Mouse (Mus musculus) MEL (cell line): ENCODE results near the gene Ppp1r14d.
A peak's percentile ranks its signal among the peaks of the same experiment; 100 is the strongest.

Source experiments
- CTCF ChIP-seq, 3 experiments: IDR thresholded peaks in 2 of 3; conservative IDR thresholded peaks in 1 of 3; 2 replicates each; pipeline ENCODE4 v1.5.1; 2011 to 2012; ENCODE audit warnings: low read length in 3 of 3, low read depth in 2 of 3, mild to moderate bottlenecking in 2 of 3, improper control_type of control experiment in 1 of 3, inconsistent platforms in 1 of 3, mixed read lengths in 1 of 3, moderate library complexity in 1 of 3; ENCODE audit not compliant: control insufficient read depth in 1 of 3, insufficient read depth in 1 of 3, poor library complexity in 1 of 3, severe bottlenecking in 1 of 3
- MYC ChIP-seq: IDR thresholded peaks from 2 replicates; pipeline ENCODE4 v1.6.1; 2011; ENCODE audit warnings: low read depth, mild to moderate bottlenecking, low read length, improper control_type of control experiment, moderate library complexity
- POLR2A ChIP-seq, 2 experiments: IDR thresholded peaks; 2 replicates each; pipeline ENCODE4 v1.6.1; 2011 to 2012; ENCODE audit warnings: low read length in 2 of 2, mild to moderate bottlenecking in 2 of 2, control low read depth in 1 of 2, improper control_type of control experiment in 1 of 2, low read depth in 1 of 2, moderate library complexity in 1 of 2; ENCODE audit not compliant: control insufficient read depth in 1 of 2, insufficient read depth in 1 of 2, poor library complexity in 1 of 2
- SIN3A ChIP-seq: IDR thresholded peaks from 2 replicates; pipeline ENCODE4 v1.6.1; 2012; ENCODE audit warnings: low read length, improper control_type of control experiment, inconsistent platforms
- ZKSCAN1 ChIP-seq: IDR thresholded peaks from 2 replicates; pipeline ENCODE4 v1.6.1; 2012; ENCODE audit warnings: low read depth, mild to moderate bottlenecking, inconsistent platforms, low read length, improper control_type of control experiment, moderate library complexity

DNA sequence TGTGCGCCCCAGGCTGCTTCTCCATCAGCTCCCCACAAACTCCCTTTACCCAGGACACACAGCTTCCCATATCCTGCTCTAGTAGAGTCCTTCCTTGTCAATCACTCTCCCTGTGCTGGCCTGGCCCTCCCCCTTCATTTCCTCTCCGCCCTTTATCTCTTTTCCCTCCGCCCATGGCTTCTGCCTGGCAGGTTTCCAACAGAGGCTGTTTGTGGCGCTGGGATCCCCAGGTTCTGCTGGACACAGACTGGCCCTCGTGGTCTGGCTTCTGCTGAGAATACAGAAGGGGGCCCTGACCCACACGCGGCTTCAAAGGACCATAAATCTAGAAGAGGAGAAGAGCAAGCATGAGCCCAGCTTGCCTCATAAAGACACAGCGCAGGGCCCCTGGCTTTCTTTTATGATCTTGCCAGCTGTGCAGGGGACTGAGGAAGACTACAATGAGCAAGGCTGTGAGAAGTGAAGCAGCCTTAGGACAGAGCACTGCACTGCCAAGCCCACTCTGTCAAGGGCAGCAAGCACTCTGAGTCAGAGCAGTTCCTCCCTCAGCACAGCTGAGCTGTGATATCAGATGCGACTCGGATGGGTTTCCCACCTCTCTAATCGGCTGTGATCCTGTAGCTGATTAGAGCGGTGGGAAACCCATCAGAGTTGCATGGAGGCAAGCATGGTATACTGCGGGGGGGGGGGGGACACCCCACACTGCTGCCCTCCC, 56.7 kb downstream of the Ppp1r14d start:
- TF ChIP-seq POLR2A (IDR thresholded peaks at IDR 0.05; ENCODE audit: control insufficient read depth in 1 of 2, insufficient read depth in 1 of 2, low read depth in 1 of 2, low read length in 2 of 2, poor library complexity in 1 of 2) (0 out of 4 replicates have a peak, but pooled peaks of 1 of the 2 experiments have one; percentile 32), CTCF (IDR thresholded peaks at IDR 0.05 in 2 of 3, conservative IDR thresholded peaks at IDR 0.05 in 1 of 3; ENCODE audit: control insufficient read depth in 1 of 3, insufficient read depth in 1 of 3, low read depth in 2 of 3, low read length in 3 of 3, poor library complexity in 1 of 3, severe bottlenecking in 1 of 3) (no peak), SIN3A (peak; percentile 56), ZKSCAN1 (no peak), MYC (no peak)
